Mouse (Mus musculus): ENCODE results near the gene Mipep.

DNA sequence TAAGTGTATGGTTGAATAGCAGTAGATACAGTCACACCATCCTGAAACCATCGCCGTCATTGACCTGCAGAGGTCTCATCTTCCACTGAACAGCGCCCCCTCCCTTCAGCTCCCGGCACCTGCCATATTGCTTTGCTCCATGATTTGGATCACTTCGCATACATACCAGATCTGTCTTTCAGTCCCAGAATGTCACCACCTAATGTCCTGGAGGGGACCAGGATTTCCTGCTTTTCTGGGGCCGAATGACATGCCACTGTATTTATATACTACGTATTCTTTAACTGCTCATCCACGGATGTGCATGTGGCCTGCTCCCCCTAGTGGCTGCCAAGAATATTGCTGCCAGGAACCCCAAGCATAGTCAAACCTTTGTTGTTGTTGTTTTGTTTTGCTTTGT, 13.3 kb upstream of the Mipep start:
- TF ChIP-seq CTCF (IDR thresholded peaks at IDR 0.05; ENCODE audit: low read depth) (peak; percentile 90), EP300 (optimal IDR thresholded peaks at IDR 0.05) (no peak)

Data from stomach, postnatal 0 days (tissue).